Mouse (Mus musculus) myocyte (in vitro differentiated cells): ENCODE results near the gene Laptm5.

Experiments
- E2F4 ChIP-seq: IDR thresholded peaks from one replicate; pipeline ENCODE4 v1.6.1; 2011; ENCODE audit warnings: mild to moderate bottlenecking, control low read depth, moderate library complexity; ENCODE audit not compliant: insufficient read depth
- MAX ChIP-seq: IDR thresholded peaks from one replicate; pipeline ENCODE4 v1.6.1; 2011; ENCODE audit warnings: low read depth, mild to moderate bottlenecking, control low read depth
- POLR2A ChIP-seq: IDR thresholded peaks from one replicate; pipeline ENCODE4 v1.6.1; 2011; ENCODE audit warnings: low read depth, mild to moderate bottlenecking, control low read depth, moderate library complexity; ENCODE audit not compliant: insufficient read length
- TCF3 ChIP-seq: IDR thresholded peaks from one replicate; pipeline ENCODE4 v1.6.1; 2011; ENCODE audit warnings: low read depth, control low read depth; ENCODE audit not compliant: insufficient read length

- TF ChIP-seq POLR2A: no peak
- no peak for TF ChIP-seq TCF3
- TF ChIP-seq E2F4: no peak
- no peak for TF ChIP-seq MAX
Measured at GRCm38 (mm10) chr4:130896372-130896771, 16.6 kb upstream of the Laptm5 start.
